Mouse (Mus musculus) intestine, embryonic 15.5 days (tissue): ENCODE measurements around the gene Bfsp2. TPM values are rescaled to one million over a fixed set of nuclear protein-coding genes. Genes with fewer than 3 reads are reported as not detected.
A peak's percentile ranks its signal among the peaks of the same experiment; 100 is the strongest.

ENCODE experiments used
- ATAC-seq: fragments of 200-750 bp; cut with Nextera tagmentation; 2 replicates; pipeline ENCODE4 v1.8.0; 2017; ENCODE audit warnings: moderate TSS enrichment, moderate library complexity
- H3K27ac ChIP-seq: fragments of 300-500 bp; sonication (generic); 2 replicates; pipeline ENCODE4 v1.5.1; 2015; ENCODE audit warnings: mild to moderate bottlenecking, inconsistent platforms
- H3K27me3 ChIP-seq: fragments of 300-500 bp; sonication (generic); replicated peaks from 2 replicates; pipeline ENCODE4 v1.6.1; 2015; ENCODE audit warnings: inconsistent platforms
- H3K36me3 ChIP-seq: fragments of 300-500 bp; sonication (generic); 2 replicates; pipeline ENCODE4 v1.6.1; 2015; ENCODE audit warnings: inconsistent platforms
- H3K4me1 ChIP-seq: fragments of 300-500 bp; sonication (generic); replicated peaks from 2 replicates; pipeline ENCODE4 v1.6.1; 2015; ENCODE audit warnings: inconsistent platforms
- H3K4me2 ChIP-seq: fragments of 300-500 bp; sonication (generic); replicated peaks from 2 replicates; pipeline ENCODE4 v1.6.1; 2015; ENCODE audit warnings: mild to moderate bottlenecking, inconsistent platforms
- H3K4me3 ChIP-seq: fragments of 300-500 bp; sonication (generic); replicated peaks from 2 replicates; pipeline ENCODE4 v1.5.1; 2015; ENCODE audit warnings: inconsistent platforms
- H3K9ac ChIP-seq: fragments of 300-500 bp; sonication (generic); 2 replicates; pipeline ENCODE4 v1.6.1; 2015; ENCODE audit warnings: inconsistent platforms
- H3K9me3 ChIP-seq: fragments of 300-500 bp; sonication (generic); 2 replicates; pipeline ENCODE4 v1.6.1; 2016; ENCODE audit warnings: inconsistent platforms
- WGBS: fragments of 180-500 bp; shearing (Covaris S2); methylation state at CpG from one replicate; pipeline ENCODE4 v1.1.7; 2015; 5-methylcytosine and 5-hydroxymethylcytosine counted together
- polyA plus RNA-seq: library from polyadenylated mRNA; unstranded; fragments of >200 nt; fragmentation: Nextera tagmentation; extraction: Ambion mirVana; gene quantifications from 2 replicates; pipeline ENCODE4 v1.2.1, GENCODE M21; 2015

Bfsp2 gene
- polyA plus RNA-seq, 1 experiment from 2014 or later, result 0.19 TPM

- no peak overlapping the region for H3K4me2 ChIP-seq
- no peak overlapping the region for H3K4me3 ChIP-seq
- no peak for ATAC-seq
- 26% methylated on average over 13 of the region's 13 CpGs for WGBS
- H3K4me1 ChIP-seq, result peaks cover 5% of the 10 kb centered on the region
- no peak overlapping the region for H3K27ac ChIP-seq
- no peak overlapping the region for H3K9ac ChIP-seq
- H3K27me3 ChIP-seq, result no peaks in the 10 kb centered on the region
- H3K36me3 ChIP-seq, result no peaks in the 10 kb centered on the region
- no peaks in the 10 kb centered on the region for H3K9me3 ChIP-seq
Observed at GRCm38 (mm10) chr9:103443121-103443823, 36.9 kb downstream of the Bfsp2 start.

DNA sequence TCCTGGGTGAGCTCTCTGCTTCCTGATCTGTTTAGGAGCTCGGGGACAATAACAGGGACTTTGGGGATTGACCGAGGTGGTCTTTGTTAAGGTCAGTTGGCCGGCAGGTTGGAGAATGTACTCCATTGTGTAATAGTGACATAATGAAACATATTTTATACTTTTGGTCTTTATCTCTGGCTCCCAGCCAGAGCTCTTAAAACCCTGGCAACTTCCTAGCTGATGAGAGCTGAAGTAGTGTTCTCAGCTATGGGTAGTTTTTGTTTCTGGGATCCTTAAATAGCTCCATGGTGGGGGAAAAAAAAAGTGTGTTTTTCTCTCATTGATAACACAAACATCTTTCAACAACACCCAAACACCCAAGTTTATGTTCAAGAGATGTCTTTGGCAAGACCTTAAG lies 39.6 kb downstream of the Bfsp2 start:
- Histone ChIP-seq H3K36me3 (no peaks in the 10 kb centered on the region), H3K9ac (no peak overlapping the region), H3K4me2 (no peak overlapping the region), H3K4me3 (no peak overlapping the region), H3K9me3 (no peaks in the 10 kb centered on the region), H3K27me3 (no peaks in the 10 kb centered on the region), H3K4me1 (peaks cover 5% of the 10 kb centered on the region), H3K27ac (no peak overlapping the region)
- 54% methylated on average over 3 of the region's 3 CpGs for WGBS
- ATAC-seq, result no peak

DNA sequence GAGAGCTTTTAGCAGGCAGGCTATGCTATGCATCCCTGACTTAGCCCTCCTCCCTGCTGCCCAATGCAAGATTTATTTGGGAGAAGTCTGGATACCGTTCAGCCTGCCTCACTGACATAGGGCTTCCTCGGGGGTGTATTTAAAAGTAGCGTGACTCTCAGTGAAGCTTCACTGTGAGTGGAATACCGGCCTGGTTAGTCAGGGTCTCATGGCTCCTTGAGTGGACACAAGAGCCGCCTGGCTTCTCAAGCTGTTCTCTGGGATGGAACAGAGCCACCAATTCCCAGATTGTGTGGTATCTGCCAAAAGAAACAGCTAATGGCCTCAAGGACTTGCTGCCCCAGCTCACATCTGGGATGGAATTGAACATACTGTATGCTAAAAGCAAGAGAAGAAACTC lies 43.1 kb downstream of the Bfsp2 start:
- 51% methylated on average over 5 of the region's 5 CpGs for WGBS
- no peak for ATAC-seq
- Histone ChIP-seq H3K4me1 (peaks cover 7% of the 10 kb centered on the region), H3K4me2 (no peak overlapping the region), H3K27me3 (no peaks in the 10 kb centered on the region), H3K36me3 (no peaks in the 10 kb centered on the region), H3K4me3 (no peak overlapping the region), H3K9ac (no peak overlapping the region), H3K27ac (no peak overlapping the region), H3K9me3 (no peaks in the 10 kb centered on the region)

- peak; percentile 37; the same call in 1 of the 2 replicates for ATAC-seq
- no peak overlapping the region for H3K27ac ChIP-seq
- H3K27me3 ChIP-seq, result no peaks in the 10 kb centered on the region
- H3K9ac ChIP-seq, result no peak overlapping the region
- no peaks in the 10 kb centered on the region for H3K9me3 ChIP-seq
- no peak overlapping the region for H3K4me3 ChIP-seq
- no peaks in the 10 kb centered on the region for H3K36me3 ChIP-seq
- 53% methylated on average over 4 of the region's 4 CpGs for WGBS
- peaks cover 6% of the 10 kb centered on the region for H3K4me1 ChIP-seq
- no peak overlapping the region for H3K4me2 ChIP-seq
Observed at GRCm38 (mm10) chr9:103434116-103434515, 46.1 kb downstream of the Bfsp2 start.

DNA sequence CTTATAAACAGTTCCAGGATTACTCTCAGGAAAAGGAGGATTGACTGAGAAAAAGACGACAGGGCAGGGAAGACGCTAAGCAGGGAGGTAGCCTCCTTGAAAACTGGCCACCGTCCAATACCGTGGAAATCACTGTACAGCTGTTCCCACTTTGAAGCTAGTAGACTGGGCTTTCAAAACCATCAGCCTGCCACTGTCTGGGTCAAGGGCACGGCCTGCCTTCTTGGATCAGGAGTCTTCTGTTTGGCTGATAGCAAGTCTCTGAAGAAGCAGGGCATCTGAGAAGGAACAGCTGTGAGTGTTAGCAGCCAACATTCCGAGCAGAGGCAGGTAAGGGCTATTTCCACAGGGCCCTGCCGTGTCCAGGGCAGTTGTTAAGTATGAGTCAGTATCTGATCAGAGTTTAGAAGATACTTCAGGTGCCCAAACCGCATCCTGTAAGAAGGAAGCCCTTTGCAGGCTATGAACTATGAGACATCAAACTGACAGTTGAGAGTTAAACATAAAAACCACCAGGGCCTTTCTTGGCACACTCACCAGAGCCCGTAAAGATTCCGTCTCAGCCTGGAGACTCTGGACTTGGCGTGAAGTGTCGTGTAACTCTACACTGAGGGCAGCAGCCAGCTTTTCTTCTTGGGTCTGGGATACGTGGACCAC lies 48.0 kb downstream of the Bfsp2 start:
- H3K9me3 ChIP-seq, result no peaks in the 10 kb centered on the region
- WGBS, result 30% methylated on average over 13 of the region's 13 CpGs
- no peak overlapping the region for H3K4me2 ChIP-seq
- ATAC-seq, result peak; percentile 43; the same call in 1 of the 2 replicates
- H3K27ac ChIP-seq, result peak overlapping the region; percentile 25
- H3K9ac ChIP-seq, result no peak overlapping the region
- peaks cover 6% of the 10 kb centered on the region for H3K4me1 ChIP-seq
- H3K4me3 ChIP-seq, result no peak overlapping the region
- no peaks in the 10 kb centered on the region for H3K27me3 ChIP-seq
- H3K36me3 ChIP-seq, result no peaks in the 10 kb centered on the region

GRCm38 (mm10) chr9:103431718-103432117 lies 48.5 kb downstream of the Bfsp2 start:
- H3K27ac ChIP-seq, result no peak overlapping the region
- H3K9me3 ChIP-seq, result no peaks in the 10 kb centered on the region
- H3K4me1 ChIP-seq, result peaks cover 6% of the 10 kb centered on the region
- H3K4me3 ChIP-seq, result no peak overlapping the region
- no peak overlapping the region for H3K4me2 ChIP-seq
- 83% methylated on average over 1 of the region's 1 CpGs for WGBS
- no peaks in the 10 kb centered on the region for H3K27me3 ChIP-seq
- no peak overlapping the region for H3K9ac ChIP-seq
- H3K36me3 ChIP-seq, result no peaks in the 10 kb centered on the region
- ATAC-seq, result no peak

GRCm38 (mm10) chr9:103430431-103431220 lies 49.6 kb downstream of the Bfsp2 start:
- peaks cover 9% of the 10 kb centered on the region for H3K4me1 ChIP-seq
- no peak overlapping the region for H3K27ac ChIP-seq
- H3K9me3 ChIP-seq, result no peaks in the 10 kb centered on the region
- no peak overlapping the region for H3K4me2 ChIP-seq
- ATAC-seq, result no peak
- H3K4me3 ChIP-seq, result no peak overlapping the region
- 84% methylated on average over 13 of the region's 13 CpGs for WGBS
- no peak overlapping the region for H3K9ac ChIP-seq
- H3K27me3 ChIP-seq, result no peaks in the 10 kb centered on the region
- no peaks in the 10 kb centered on the region for H3K36me3 ChIP-seq

DNA sequence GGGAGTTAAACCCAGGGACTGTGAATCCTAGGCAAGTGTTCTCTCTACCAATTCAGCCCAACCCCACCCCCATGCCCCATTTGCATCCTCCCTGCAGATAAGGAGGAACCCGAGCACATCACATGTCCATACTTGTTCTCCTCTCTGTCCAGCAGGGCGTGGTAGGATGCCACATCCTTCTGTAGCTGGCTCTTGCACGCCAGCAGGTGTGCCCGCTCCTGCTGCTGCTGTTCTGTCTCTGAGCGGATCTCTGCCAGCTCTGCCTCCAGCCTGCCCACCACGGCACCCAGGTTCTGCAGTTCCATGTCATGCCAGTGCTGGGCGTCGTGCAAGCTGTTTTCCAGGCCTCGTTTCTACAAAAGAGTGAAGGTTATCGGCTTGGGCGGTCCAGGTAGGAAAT lies 53.8 kb downstream of the Bfsp2 start:
- WGBS, result 85% methylated on average over 11 of the region's 11 CpGs
- no peaks in the 10 kb centered on the region for H3K27me3 ChIP-seq
- no peak overlapping the region for H3K4me3 ChIP-seq
- no peak overlapping the region for H3K4me2 ChIP-seq
- H3K9ac ChIP-seq, result no peak overlapping the region
- no peak overlapping the region for H3K27ac ChIP-seq
- no peak for ATAC-seq
- H3K36me3 ChIP-seq, result no peaks in the 10 kb centered on the region
- 0 out of 2 replicates have a peak, but pooled peaks cover 5% of the 10 kb centered on the region for H3K4me1 ChIP-seq
- no peaks in the 10 kb centered on the region for H3K9me3 ChIP-seq

- no peak for ATAC-seq
- H3K27me3 ChIP-seq, result no peaks in the 10 kb centered on the region
- H3K36me3 ChIP-seq, result no peaks in the 10 kb centered on the region
- no peak overlapping the region for H3K9ac ChIP-seq
- no peak overlapping the region for H3K4me2 ChIP-seq
- no peak overlapping the region for H3K27ac ChIP-seq
- 0 out of 2 replicates have a peak, but pooled peaks cover 5% of the 10 kb centered on the region for H3K4me1 ChIP-seq
- H3K4me3 ChIP-seq, result no peak overlapping the region
- H3K9me3 ChIP-seq, result no peaks in the 10 kb centered on the region
- 51% methylated on average over 11 of the region's 11 CpGs for WGBS
Observed at GRCm38 (mm10) chr9:103424869-103425268, 55.4 kb downstream of the Bfsp2 start.

- Histone ChIP-seq H3K4me1 (0 out of 2 replicates have a peak, but pooled peaks cover 5% of the 10 kb centered on the region), H3K9me3 (no peaks in the 10 kb centered on the region), H3K27me3 (no peaks in the 10 kb centered on the region), H3K9ac (no peak overlapping the region), H3K4me3 (no peak overlapping the region), H3K36me3 (no peaks in the 10 kb centered on the region), H3K4me2 (no peak overlapping the region), H3K27ac (no peak overlapping the region)
- 78% methylated on average over 8 of the region's 8 CpGs for WGBS
- no peak for ATAC-seq
Observed at GRCm38 (mm10) chr9:103423951-103424350, 56.3 kb downstream of the Bfsp2 start.

DNA sequence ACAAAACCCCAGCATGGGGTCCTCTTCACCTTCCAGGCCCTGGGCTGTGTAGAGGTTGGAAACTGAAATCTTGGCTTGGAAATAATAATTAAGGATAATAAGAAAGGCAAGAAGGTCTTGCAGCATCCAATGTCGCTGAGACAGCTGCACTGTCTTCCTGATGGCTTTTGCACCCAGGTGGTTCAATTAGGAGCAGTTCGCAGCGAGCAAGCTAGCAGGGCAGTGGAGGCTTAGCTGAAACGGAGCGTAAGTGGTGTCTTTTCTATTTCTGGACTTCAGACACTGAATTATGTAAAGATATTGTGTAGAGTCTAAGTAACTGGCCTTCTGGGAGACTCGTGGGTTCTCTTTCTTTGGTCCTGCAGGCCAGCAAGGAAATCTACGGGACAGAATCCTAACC lies 56.8 kb downstream of the Bfsp2 start:
- Histone ChIP-seq H3K4me1 (0 out of 2 replicates have a peak, but pooled peaks cover 5% of the 10 kb centered on the region), H3K9me3 (no peaks in the 10 kb centered on the region), H3K9ac (no peak overlapping the region), H3K36me3 (no peaks in the 10 kb centered on the region), H3K4me2 (no peak overlapping the region), H3K27me3 (no peaks in the 10 kb centered on the region), H3K4me3 (no peak overlapping the region), H3K27ac (no peak overlapping the region)
- ATAC-seq, result no peak
- 89% methylated on average over 7 of the region's 7 CpGs for WGBS

DNA sequence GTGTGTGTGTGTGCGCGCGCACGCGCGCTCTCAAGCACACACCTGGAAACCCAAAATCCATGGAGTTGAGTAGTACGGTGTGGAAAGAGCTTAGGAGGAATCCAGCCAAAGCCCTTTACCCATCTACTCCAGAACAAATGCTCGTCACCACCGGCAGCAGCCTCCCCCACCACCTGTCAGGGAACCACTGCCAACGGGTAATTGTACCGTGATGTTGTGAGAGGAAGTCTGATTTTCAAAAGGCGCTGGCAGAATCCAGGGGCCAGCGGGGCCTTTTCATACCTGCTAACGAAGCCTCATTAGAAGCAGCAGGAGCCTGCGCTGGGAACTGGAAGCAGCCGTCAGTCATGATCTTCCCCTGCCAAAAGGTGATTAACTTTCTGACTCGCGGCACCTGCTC lies 57.4 kb downstream of the Bfsp2 start:
- WGBS, result 72% methylated on average over 18 of the region's 18 CpGs
- Histone ChIP-seq H3K27me3 (no peaks in the 10 kb centered on the region), H3K27ac (no peak overlapping the region), H3K4me1 (0 out of 2 replicates have a peak, but pooled peaks cover 5% of the 10 kb centered on the region), H3K4me2 (no peak overlapping the region), H3K9ac (no peak overlapping the region), H3K4me3 (no peak overlapping the region), H3K9me3 (no peaks in the 10 kb centered on the region), H3K36me3 (no peaks in the 10 kb centered on the region)
- no peak for ATAC-seq
